In genomic region chr9:15397591-15397990, GRCm38 (mm10) we compare ENCODE assay signal across 22 mouse cellular contexts. TPM values are rescaled to one million over a fixed set of nuclear protein-coding genes. Genes with fewer than 3 reads are reported as not detected.
DNase-seq lines count a peak whose midpoint lies in the region; ATAC-seq lines count a peak whose summit lies in the region.
"Had no signal": no experiment of that assay in that cellular context is flagged by ENCODE, and none has a peak within 500 bp of the region (broad histone marks: within the 10 kb centered on the region; RNA-seq: fewer than 3 reads in every experiment).

No protein-coding gene starts in this region.

- no peaks in the 10 kb centered on the region for H3K9me3 ChIP-seq in kidney, embryonic 16.5 days (ENCODE audit: low read length)
- H3K9me3 ChIP-seq: embryonic facial prominence, embryonic 13.5 days; forebrain, embryonic 13.5 days; hindbrain, embryonic 10.5 days had no signal

- peak; percentile 8 for DNase-seq in embryo, embryonic 10.5 days (ENCODE audit: low spot score)
- DNase-seq in embryo, embryonic 10 days (ENCODE audit: low spot score): no peak
- DNase-seq in kidney, postnatal 14 days: no peak
- peak; percentile 22 for DNase-seq in retina, postnatal 1 day
- no peak for DNase-seq in retina, embryonic 14.5 days (ENCODE audit: low spot score)
- no peak for DNase-seq in adrenal gland, adult (ENCODE audit: inconsistent age in 2 of 2, low spot score in 1 of 2)
- no peak for DNase-seq in right cerebral cortex, postnatal 36 days (ENCODE audit: low spot score in 2 of 2)
- DNase-seq: adrenal gland, postnatal 25 days; B cell, adult 2 months; cerebellum, adult 11 months; cerebellum, adult 8-10 months; cerebellum, postnatal 14 days; gastrocnemius, adult 2 months; gastrocnemius, postnatal 25 days had no signal

- H3K4me3 ChIP-seq in kidney, embryonic 16.5 days (ENCODE audit: low read length): no peak overlapping the region
- H3K4me3 ChIP-seq: embryonic facial prominence, embryonic 13.5 days; forebrain, embryonic 13.5 days; gastrocnemius, adult 2 months; heart, embryonic 12.5 days; hindbrain, embryonic 10.5 days had no signal

- no peaks in the 10 kb centered on the region for H3K36me3 ChIP-seq in kidney, embryonic 16.5 days (ENCODE audit: insufficient read depth, low read length)
- H3K36me3 ChIP-seq: embryonic facial prominence, embryonic 13.5 days; heart, embryonic 12.5 days; hindbrain, embryonic 10.5 days had no signal

- no peak overlapping the region for H3K27ac ChIP-seq in kidney, embryonic 16.5 days (ENCODE audit: low read length)
- H3K27ac ChIP-seq: embryonic facial prominence, embryonic 13.5 days; forebrain, embryonic 13.5 days; gastrocnemius, adult 2 months; hindbrain, embryonic 10.5 days; hindbrain, embryonic 14.5 days had no signal

- ATAC-seq in kidney, embryonic 16.5 days (ENCODE audit: low FRiP score, low TSS enrichment): 0 out of 2 replicates have a peak, but pooled peaks have one; percentile 35
- ATAC-seq: CD4-positive, CD25-positive, alpha-beta regulatory T cell, adult 4 months; Patski had no signal

- WGBS in kidney, embryonic 16.5 days: 71% methylated on average over 3 of the region's 4 CpGs

- no peaks in the 10 kb centered on the region for H3K27me3 ChIP-seq in kidney, embryonic 16.5 days (ENCODE audit: insufficient read depth, low read length)
- H3K27me3 ChIP-seq: embryonic facial prominence, embryonic 13.5 days; forebrain, embryonic 13.5 days; heart, embryonic 12.5 days had no signal

- no peak overlapping the region for H3K4me2 ChIP-seq in kidney, embryonic 16.5 days (replicated peaks; ENCODE audit: low read depth, low read length)
- H3K4me2 ChIP-seq: embryonic facial prominence, embryonic 13.5 days; forebrain, embryonic 13.5 days; heart, embryonic 12.5 days; hindbrain, embryonic 14.5 days had no signal

- no peaks in the 10 kb centered on the region for H3K4me1 ChIP-seq in kidney, embryonic 16.5 days (ENCODE audit: insufficient read depth, low read length)
- H3K4me1 ChIP-seq: embryonic facial prominence, embryonic 13.5 days; forebrain, embryonic 13.5 days; heart, embryonic 12.5 days had no signal

- H3K9ac ChIP-seq in kidney, embryonic 16.5 days (replicated peaks; ENCODE audit: low read length): no peak overlapping the region
- H3K9ac ChIP-seq: embryonic facial prominence, embryonic 13.5 days; forebrain, embryonic 13.5 days; heart, embryonic 12.5 days; hindbrain, embryonic 14.5 days had no signal

RNA-seq across cellular contexts. Expression of gene Cep295, which starts 40.0 kb away (rescaled TPM):
- 14.5 and 19.2 TPM in 2 replicates for polyA plus RNA-seq in kidney, embryonic 16.5 days (2015; fragmentation: Nextera tagmentation; extraction: Ambion mirVana)

Comparison
In these comparisons a context has a peak if more than half of its experiments do, and no peak if none do; other contexts are left out.
1. DNase-seq: peak in embryo, embryonic 10.5 days (single experiment) and retina, postnatal 1 day (single experiment); none in embryo, embryonic 10 days (single experiment), kidney, postnatal 14 days (single experiment), retina, embryonic 14.5 days (single experiment), adrenal gland, adult (0 of 2) and right cerebral cortex, postnatal 36 days (0 of 2).